Mouse (Mus musculus): Measurements from ENCODE around the gene Psmd5.

GRCm38 (mm10) chr2:34800371-34800770 lies 74.4 kb downstream of the Psmd5 start:
- no peak for TF ChIP-seq CTCF (IDR thresholded peaks at IDR 0.05; ENCODE audit: borderline replicate concordance, insufficient read depth, low read length)
- no peak; the same call in 1 of the 2 replicates for TF ChIP-seq POLR2A (IDR thresholded peaks at IDR 0.05; ENCODE audit: low read depth, low read length)
